Mouse (Mus musculus): Measurements from ENCODE around the gene Dcaf15. TPM values are rescaled to one million over a fixed set of nuclear protein-coding genes. Genes with fewer than 3 reads are reported as not detected.
A peak's percentile ranks its signal among the peaks of the same experiment; 100 is the strongest.

Dcaf15 gene
- polyA plus RNA-seq, 1 experiment from 2014 or later: 13.3 TPM

DNA sequence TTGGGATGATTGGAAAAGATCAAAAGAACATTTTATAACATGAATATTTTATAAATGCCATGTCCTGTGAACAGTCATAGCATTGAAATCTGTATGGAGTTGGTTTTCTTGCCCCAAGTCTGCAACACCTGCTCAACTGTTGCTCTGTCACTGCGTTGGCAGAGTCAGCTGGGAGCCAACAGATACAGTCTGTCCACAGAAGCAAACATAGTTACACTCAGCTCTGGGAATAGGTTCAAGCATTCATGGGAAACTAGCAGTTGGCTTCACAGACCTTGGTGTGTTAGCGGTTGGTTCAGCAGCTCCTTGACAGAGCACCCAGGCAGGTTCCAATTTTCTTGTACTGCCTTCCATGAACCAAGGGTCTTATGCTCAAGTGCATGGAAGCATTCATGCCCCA, 33.9 kb downstream of the Dcaf15 start:
- peaks cover 42% of the 10 kb centered on the region for H3K4me1 ChIP-seq
- no peak for ATAC-seq (ENCODE audit: low FRiP score, low read depth)
- H3K9me3 ChIP-seq: no peaks in the 10 kb centered on the region
- H3K27me3 ChIP-seq: no peaks in the 10 kb centered on the region
- no peak overlapping the region for H3K4me2 ChIP-seq (replicated peaks)
- H3K9ac ChIP-seq: no peak overlapping the region
- 89% methylated on average over 2 of the region's 2 CpGs for WGBS
- no peak overlapping the region for H3K27ac ChIP-seq
- peaks cover 19% of the 10 kb centered on the region for H3K36me3 ChIP-seq
- H3K4me3 ChIP-seq: no peak overlapping the region

DNA sequence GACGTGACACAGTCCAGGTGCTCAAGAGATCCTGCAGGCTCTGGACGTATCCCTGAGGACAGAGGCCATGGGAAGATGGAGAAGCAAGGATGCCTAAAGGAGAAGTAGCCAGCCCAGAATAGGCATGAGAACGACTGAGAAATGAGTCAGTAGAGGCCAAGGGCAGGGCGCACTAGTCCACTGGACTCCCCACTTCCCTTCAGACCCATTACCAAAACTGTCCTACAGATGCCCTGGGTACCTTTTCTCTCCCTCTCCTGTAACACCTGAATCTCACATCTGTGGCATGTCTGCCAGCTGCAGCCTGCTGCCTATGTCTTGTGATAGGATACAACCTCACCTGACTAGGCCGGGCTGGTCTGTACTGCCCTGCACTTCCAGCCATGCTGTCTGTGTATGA, 34.3 kb downstream of the Dcaf15 start:
- Histone ChIP-seq H3K9me3 (no peaks in the 10 kb centered on the region), H3K9ac (no peak overlapping the region), H3K27ac (no peak overlapping the region), H3K27me3 (no peaks in the 10 kb centered on the region), H3K36me3 (peaks cover 14% of the 10 kb centered on the region), H3K4me3 (no peak overlapping the region), H3K4me2 (replicated peaks) (no peak overlapping the region), H3K4me1 (peaks cover 41% of the 10 kb centered on the region)
- WGBS: 80% methylated on average over 5 of the region's 5 CpGs
- no peak for ATAC-seq (ENCODE audit: low FRiP score, low read depth)

DNA sequence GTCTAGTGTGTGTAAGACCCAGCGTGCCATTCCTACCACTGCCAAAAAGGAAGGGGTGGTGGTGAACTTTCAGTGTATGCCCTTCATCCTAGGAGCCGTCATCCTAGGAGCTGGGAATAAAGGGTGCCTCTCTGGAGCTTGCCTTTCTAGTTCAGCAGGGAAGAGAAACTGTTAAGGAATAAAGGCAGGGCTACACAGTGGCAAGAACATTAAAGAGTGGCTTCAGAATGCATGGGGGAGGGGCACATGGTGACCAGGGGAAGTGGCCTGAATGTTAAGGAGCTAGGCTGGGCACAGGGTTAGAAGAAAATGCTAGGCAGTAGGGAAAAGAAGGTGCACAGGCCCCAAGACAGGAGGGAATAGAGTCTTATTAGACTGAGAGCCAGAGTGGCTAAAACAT, 34.8 kb downstream of the Dcaf15 start:
- H3K36me3 ChIP-seq: peaks cover 10% of the 10 kb centered on the region
- no peaks in the 10 kb centered on the region for H3K9me3 ChIP-seq
- no peak overlapping the region for H3K4me2 ChIP-seq (replicated peaks)
- WGBS: 75% methylated on average over 2 of the region's 2 CpGs
- H3K27ac ChIP-seq: no peak overlapping the region
- no peak for ATAC-seq (ENCODE audit: low FRiP score, low read depth)
- H3K27me3 ChIP-seq: no peaks in the 10 kb centered on the region
- peak overlapping the region; percentile 27; the same call in 1 of the 2 replicates for H3K9ac ChIP-seq
- H3K4me3 ChIP-seq: no peak overlapping the region
- H3K4me1 ChIP-seq: peaks cover 41% of the 10 kb centered on the region

DNA sequence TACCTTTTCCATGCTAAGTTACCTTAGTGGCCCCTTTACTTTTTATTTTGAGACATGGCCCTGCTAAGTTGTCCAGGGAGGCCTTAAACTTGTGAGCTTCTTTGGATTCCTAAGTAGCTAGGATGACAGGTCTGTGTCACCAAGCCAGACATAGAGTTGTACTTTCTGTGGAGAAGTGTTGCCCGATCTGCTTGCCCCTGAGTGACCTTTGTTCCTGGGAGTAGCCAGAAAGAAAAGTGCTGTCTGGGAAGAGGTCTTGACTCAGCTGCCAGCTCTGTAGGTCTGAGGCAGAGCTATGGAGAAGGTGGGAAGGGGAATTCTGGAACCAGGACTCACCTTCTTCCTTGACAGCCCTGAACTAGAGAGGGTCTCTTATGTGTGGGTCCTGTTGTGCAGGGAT, 35.4 kb downstream of the Dcaf15 start:
- Histone ChIP-seq H3K36me3 (peaks cover 4% of the 10 kb centered on the region; the same call in 1 of the 2 replicates), H3K4me3 (no peak overlapping the region), H3K27me3 (no peaks in the 10 kb centered on the region), H3K9ac (0 out of 2 replicates have a peak overlapping the region, but pooled peaks have one; percentile 27), H3K4me1 (peaks cover 41% of the 10 kb centered on the region), H3K9me3 (no peaks in the 10 kb centered on the region), H3K27ac (no peak overlapping the region), H3K4me2 (replicated peaks) (no peak overlapping the region)
- no peak for ATAC-seq (ENCODE audit: low FRiP score, low read depth)
- WGBS: 46% methylated on average over 1 of the region's 1 CpGs

DNA sequence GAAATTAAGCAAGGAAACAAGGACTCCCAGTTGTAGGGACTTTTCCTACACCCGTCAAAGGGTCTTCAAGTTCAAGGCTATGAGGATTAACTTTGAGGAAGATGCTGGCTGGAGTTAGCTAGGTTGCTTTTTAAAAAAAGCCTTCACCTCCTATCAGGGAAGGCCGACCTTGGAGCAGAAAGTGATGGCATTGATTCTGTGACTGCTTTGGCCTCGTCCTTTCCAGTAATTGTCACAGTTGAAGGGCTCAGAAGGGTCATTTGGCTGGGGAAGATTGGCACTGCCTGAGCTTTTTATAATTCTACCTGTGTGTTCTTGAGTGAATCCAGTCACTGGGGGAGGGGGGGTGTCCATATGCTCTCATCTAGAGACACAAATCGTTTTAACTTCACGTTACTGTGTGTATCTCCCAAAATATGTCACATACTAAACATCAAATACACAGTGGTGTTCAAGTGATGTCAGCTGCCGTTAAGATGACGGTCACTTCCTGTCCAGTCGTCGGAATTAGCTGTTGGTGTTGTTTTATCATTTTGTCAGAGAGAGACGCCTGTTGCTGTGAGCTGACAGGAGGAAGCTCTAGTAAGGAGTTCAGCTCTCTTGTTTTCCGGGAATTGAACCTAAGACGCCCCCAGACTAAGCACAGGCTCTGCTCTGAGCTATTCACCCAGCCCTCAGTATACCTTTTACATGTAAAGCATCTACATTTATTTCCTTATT, 36.1 kb downstream of the Dcaf15 start:
- Histone ChIP-seq H3K27ac (no peak overlapping the region), H3K4me2 (replicated peaks) (peak overlapping the region; percentile 61; the same call in 1 of the 2 replicates), H3K36me3 (no peaks in the 10 kb centered on the region), H3K27me3 (no peaks in the 10 kb centered on the region), H3K9me3 (no peaks in the 10 kb centered on the region), H3K4me3 (no peak overlapping the region), H3K4me1 (peaks cover 41% of the 10 kb centered on the region), H3K9ac (no peak overlapping the region; the same call in 1 of the 2 replicates)
- no peak for ATAC-seq (ENCODE audit: low FRiP score, low read depth)
- 51% methylated on average over 12 of the region's 12 CpGs for WGBS

DNA sequence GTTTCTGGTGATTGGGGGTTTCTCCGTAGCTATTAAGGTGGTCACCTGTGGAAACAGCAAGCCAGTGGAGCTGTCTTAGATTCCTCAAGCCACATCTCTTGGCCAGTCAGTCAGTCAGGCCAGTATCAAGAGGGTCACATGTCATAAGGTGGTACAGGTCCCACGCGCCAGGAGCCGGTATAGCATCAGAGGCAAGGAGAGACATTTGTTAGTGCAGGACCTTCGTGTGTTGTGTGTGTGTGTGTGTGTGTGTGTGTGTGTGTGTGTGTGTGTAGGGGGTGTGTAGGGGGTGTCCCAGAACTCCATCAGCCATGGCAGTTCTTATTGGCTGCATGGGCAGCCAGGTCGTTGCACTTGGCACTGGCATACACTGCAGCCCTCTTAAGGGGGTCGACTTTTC, 36.7 kb downstream of the Dcaf15 start:
- Histone ChIP-seq H3K36me3 (no peaks in the 10 kb centered on the region), H3K4me3 (peak overlapping the region; percentile 86), H3K27ac (no peak overlapping the region), H3K27me3 (no peaks in the 10 kb centered on the region), H3K4me1 (peaks cover 38% of the 10 kb centered on the region), H3K4me2 (replicated peaks) (peak overlapping the region; percentile 61), H3K9ac (peak overlapping the region; percentile 43; the same call in 1 of the 2 replicates), H3K9me3 (no peaks in the 10 kb centered on the region)
- WGBS: 80% methylated on average over 7 of the region's 7 CpGs
- ATAC-seq (ENCODE audit: low FRiP score, low read depth): no peak

DNA sequence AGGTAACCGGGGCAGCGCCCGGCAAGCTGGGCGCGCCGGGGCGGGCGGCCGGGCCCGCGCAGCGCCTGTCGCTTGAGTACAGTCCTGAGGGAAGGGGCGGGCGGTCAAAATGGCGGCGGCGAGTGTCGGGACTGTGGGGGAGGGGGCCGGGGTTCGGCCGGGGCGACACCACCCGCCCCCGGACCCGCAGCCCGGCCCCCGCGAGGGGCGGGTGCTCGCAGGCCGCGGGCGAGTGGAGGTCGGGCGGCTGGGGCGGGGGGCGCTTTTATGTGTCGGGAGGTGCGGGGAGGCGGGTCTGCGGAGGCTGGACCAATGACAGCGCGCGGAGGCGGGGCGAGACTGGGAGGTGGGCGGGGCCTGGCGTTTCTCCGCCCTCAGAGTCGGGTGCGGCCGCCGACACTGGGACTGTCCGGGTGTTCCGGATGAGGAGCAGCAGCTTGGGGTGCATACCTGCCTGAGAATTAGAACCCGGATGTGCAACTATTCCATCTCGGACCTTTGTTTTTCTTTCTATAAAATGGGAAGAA, 37.5 kb downstream of the Dcaf15 start:
- under 1% methylated on average over 55 of the region's 58 CpGs for WGBS
- Histone ChIP-seq H3K4me1 (peaks cover 38% of the 10 kb centered on the region), H3K9ac (peak overlapping the region; percentile 82), H3K27ac (peak overlapping the region; percentile 94), H3K27me3 (no peaks in the 10 kb centered on the region), H3K4me2 (replicated peaks) (peak overlapping the region; percentile 61), H3K36me3 (no peaks in the 10 kb centered on the region), H3K9me3 (no peaks in the 10 kb centered on the region), H3K4me3 (peak overlapping the region; percentile 86)
- peak; percentile 62 for ATAC-seq (ENCODE audit: low FRiP score, low read depth)

DNA sequence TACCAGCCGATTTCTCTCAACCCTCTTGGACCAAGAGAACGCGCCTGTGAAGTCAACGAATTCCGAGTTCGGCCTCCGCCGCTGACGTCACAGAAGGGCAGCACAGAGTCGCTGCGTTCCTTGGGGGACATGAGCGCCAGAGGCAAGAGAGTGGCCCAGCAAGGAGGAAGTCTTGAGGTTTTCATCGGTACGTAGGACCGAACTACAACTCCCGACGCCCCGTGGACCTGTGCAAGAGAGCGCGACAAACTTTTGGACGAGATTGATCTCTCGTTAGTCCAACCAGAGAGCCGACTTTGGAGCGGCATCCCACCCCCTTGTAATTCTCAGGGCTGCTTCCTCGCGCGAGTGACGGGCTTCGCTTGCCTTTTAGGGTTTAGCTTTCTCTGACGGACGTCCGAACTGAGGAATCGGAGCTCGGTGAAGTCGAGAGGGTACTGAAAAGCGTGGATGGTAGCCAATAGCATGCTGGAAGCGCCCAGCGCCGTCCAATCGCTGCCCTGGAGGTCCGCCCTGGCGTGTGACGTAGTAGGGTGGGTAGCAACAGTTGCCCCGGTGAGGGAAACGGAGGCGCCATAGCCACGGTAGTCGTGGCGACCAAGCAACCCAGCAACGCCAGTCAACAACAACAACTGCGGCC, 38.2 kb downstream of the Dcaf15 start, which contains the start of gene Rfx1:
Rfx1 (plus strand) TSS at position 544 of the 640 bp plus-strand sequence.
- peaks cover 32% of the 10 kb centered on the region for H3K4me1 ChIP-seq
- under 1% methylated on average over 50 of the region's 51 CpGs for WGBS
- peak within 1 kb of the TSS; percentile 82 for H3K4me2 ChIP-seq (replicated peaks)
- H3K27me3 ChIP-seq: no peaks in the 10 kb centered on the region
- peak; percentile 98 for ATAC-seq (ENCODE audit: low FRiP score, low read depth)
- H3K4me3 ChIP-seq: peak within 1 kb of the TSS; percentile 86
- H3K36me3 ChIP-seq: no peaks in the 10 kb centered on the region
- no peaks in the 10 kb centered on the region for H3K9me3 ChIP-seq
- H3K27ac ChIP-seq: peak within 1 kb of the TSS; percentile 94
- H3K9ac ChIP-seq: peak within 1 kb of the TSS; percentile 82

DNA sequence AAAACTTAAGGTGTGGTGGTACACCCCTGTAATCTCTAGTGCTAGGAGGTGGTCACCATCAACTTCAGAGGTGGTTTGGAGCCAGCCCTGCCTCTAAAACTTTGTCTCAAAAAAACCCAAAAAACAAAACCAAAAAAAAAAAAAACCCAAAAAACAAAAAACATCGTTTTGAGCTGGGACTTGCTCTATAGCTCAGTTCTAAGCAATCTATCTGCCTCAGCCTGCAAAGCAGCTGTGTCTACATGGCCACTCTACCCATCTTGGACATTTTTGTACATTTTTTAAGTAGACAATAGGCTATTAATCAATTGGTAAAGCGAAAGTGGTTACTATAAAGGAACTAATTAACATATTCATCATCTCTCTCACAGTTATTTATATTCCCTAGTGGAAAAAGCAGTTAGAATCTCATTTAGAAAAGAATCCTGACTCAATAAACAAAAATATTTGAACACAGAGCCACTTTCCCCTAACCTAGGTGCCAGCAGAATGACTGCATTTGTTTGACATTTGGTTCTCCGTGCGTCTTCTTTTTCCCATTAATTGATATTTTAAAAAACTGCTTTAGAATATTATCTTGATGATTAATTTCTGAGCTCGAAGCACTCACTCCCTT, 39.0 kb downstream of the Dcaf15 start:
- no peaks in the 10 kb centered on the region for H3K36me3 ChIP-seq
- no peaks in the 10 kb centered on the region for H3K9me3 ChIP-seq
- 31% methylated on average over 5 of the region's 5 CpGs for WGBS
- H3K27me3 ChIP-seq: no peaks in the 10 kb centered on the region
- H3K4me3 ChIP-seq: peak overlapping the region; percentile 86
- peaks cover 32% of the 10 kb centered on the region for H3K4me1 ChIP-seq
- H3K27ac ChIP-seq: no peak overlapping the region
- peak overlapping the region; percentile 82 for H3K4me2 ChIP-seq (replicated peaks)
- H3K9ac ChIP-seq: peak overlapping the region; percentile 82
- no peak for ATAC-seq (ENCODE audit: low FRiP score, low read depth)

DNA sequence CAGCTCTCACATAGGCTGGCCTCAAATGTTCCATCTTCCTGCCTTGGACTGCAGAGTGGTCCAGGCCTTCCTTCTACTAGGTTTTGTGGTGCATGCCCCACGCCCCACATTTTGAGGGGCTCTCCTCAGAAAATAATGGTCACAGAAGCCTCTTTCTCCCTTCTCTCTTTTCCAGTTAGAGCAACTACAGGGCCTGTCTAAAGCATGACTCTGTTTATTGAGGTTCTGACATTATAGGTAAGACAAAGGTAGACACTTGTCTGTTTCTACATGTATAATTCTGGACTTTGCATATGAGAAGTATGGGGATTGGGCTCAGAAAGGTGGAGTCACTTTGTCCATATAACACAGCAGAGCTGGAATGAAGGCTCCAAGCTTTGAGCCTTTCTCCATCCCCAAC, 39.5 kb downstream of the Dcaf15 start, which contains the start of gene Gm10643:
Gm10643 (minus strand) TSS at position 101 of the 400 bp plus-strand sequence.
- WGBS: 96% methylated on average over 1 of the region's 1 CpGs
- no peaks in the 10 kb centered on the region for H3K9me3 ChIP-seq
- no peak for ATAC-seq (ENCODE audit: low FRiP score, low read depth)

DNA sequence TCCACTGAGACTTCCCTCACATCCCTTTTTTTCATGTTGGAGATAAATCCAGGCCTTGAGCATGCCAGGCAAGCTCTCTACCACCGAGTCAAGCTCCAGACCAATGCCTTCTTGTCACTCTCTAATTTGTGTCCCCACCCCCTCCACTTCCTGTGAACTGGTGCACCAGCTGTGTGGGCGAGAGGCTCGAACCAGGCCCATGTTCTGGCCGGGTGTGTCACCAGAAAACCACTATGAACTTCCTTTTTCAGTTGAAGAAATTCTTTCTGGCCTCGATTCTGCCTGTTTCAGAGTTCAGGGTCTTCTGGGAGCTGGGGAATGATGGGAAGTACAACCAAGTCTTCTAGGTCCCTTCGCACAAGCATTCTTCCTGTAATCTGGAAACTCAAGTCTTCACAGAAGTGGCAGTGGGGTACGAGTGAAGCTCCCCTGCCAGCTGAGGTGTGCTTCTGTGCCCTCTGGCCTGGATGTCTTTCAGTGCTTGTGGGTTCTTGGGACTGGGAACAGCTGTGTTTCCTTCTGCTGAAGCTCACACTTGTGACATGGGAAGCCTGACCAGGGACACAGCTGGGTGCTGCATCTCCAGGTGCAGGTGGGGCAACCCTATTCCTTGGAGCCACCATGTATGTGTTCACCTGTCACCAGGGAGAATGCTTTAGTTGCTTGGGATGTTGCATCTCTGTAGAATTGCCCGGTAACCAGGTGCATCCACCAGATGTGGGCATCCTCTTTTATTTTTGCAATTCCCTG, 40.5 kb downstream of the Dcaf15 start:
- Histone ChIP-seq H3K27ac (no peak overlapping the region), H3K9ac (no peak overlapping the region), H3K4me2 (replicated peaks) (no peak overlapping the region), H3K36me3 (no peaks in the 10 kb centered on the region), H3K4me3 (no peak overlapping the region), H3K9me3 (no peaks in the 10 kb centered on the region), H3K4me1 (peaks cover 21% of the 10 kb centered on the region), H3K27me3 (no peaks in the 10 kb centered on the region)
- no peak for ATAC-seq (ENCODE audit: low FRiP score, low read depth)
- 68% methylated on average over 8 of the region's 8 CpGs for WGBS

More for the DNA sequence above, 39.5 kb downstream of the Dcaf15 start, which contains the start of gene Gm10643:
- peak within 1 kb of the TSS; percentile 86 for H3K4me3 ChIP-seq
- H3K27me3 ChIP-seq: no peaks in the 10 kb centered on the region
- peak within 1 kb of the TSS; percentile 82 for H3K4me2 ChIP-seq (replicated peaks)
- no peaks in the 10 kb centered on the region for H3K36me3 ChIP-seq
- H3K27ac ChIP-seq: peak within 1 kb of the TSS; percentile 75; the same call in 1 of the 2 replicates
- peaks cover 31% of the 10 kb centered on the region for H3K4me1 ChIP-seq
- H3K9ac ChIP-seq: peak within 1 kb of the TSS; percentile 82
